Mouse (Mus musculus) mature B cell (primary cell): Measurements from ENCODE around the gene Kcnn1.
"Not testable (repeated sequence)": the region's sequence is repeated elsewhere in the genome, so short reads cannot be mapped to it uniquely, and the experiment has no call there.

Experiments used
- in situ Hi-C: fragments of 300-500 bp; cut with MboI; formaldehyde crosslinking; loops from 2 replicates; pipeline ENCODE4 v1.14.3; 2019

The Kcnn1 gene

DNA sequence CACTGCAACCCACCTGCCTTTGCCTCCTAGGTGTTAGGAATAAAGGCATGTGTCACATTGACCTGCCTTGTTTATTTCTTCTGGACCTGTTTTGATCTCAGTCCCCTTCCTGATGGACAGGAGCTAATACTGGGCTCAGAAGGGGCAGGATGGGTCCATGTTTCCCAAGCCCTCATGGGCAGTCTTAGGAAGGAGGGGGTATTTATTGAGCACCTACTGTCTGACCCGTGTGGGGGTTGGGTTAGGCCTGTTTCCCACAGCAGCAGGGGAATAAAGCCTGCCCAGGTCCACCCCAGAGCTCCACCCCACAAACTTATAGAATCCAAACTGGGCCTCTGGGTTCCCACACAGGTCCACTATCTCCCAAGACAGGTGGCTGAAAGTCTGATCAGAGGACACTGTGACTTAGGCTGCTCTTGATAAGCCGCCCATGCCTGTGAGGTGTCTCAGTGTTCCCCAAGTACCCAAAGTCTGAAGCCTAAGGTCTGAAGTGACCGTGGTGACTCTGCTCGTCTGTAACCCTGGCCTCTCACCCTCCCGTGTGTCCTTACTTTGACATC, 19.8 kb downstream of the Kcnn1 start:
- in situ Hi-C loops = loop anchor here (10.0 kb wide), 1 partner anchor 128 kb away; the partner anchor contains the start of gene Gm3336

DNA sequence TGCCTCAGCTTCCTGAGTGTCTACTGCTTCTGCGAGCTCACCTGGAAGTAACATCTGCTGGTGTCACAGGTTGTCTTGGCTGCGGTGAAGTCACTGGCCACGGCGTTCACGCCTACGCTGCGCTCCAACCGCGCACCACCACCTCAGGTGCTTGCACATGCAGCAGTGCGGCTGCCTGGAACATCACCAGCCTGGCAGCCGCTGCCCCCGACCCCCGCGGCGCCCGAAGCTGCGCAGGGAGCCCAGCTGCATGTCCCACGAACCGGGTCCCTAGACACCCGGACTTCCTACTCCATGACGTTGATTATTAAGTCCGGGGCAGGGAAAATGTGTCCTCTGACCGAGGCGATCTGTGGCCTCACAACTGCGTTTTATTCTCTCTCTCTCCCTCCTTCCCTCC, 20.6 kb downstream of the Kcnn1 start:
- in situ Hi-C loops = loop anchor here (10.0 kb wide), 1 partner anchor 128 kb away; the partner anchor contains the start of gene Gm3336

DNA sequence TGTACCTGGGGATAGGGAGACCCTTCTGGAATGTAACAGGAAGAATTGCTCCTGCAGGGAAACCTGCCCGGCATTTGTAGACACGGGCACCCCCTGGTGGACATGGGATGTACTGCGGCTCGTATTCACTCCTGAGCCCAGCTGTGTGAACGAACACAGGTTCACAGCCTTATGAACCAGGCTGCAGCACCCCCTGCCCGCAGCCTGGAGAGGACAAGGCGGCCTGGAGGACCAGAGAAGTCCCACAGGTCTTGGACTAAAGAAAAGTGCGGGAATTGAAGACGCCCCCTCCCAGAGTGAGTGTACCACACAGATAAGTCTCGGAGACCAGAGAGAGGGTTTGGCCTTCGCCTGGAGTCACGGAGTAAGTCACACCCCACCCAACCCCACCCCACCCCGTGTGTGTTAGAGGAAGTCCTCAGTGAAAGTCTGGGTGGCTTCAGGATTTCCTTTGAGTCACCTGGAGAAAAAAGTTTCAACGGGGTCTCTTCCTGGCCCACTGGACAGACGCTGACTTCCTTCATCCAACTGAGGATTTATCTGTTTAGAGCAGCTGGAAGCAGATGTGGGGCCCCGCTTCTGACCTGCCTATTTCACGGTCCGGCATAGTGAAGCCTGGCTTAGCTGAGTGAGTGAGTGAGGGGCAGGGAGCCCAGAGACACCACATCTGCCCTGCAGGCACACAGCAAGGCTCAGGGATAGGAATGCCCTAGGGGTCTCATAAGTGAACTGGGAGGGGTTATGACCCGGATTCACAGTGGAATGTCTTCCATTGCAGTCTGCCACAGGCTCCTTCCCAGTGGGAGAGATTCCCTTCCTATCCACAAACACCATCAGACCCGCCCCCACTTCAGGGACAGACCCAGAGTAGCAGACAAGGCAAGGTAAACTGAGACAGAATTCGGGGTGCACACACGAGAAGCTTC, 21.6 kb downstream of the Kcnn1 start:
- in situ Hi-C loops = loop anchor here (10.0 kb wide), 1 partner anchor 127 kb away; the partner anchor contains the start of gene Gm3336

DNA sequence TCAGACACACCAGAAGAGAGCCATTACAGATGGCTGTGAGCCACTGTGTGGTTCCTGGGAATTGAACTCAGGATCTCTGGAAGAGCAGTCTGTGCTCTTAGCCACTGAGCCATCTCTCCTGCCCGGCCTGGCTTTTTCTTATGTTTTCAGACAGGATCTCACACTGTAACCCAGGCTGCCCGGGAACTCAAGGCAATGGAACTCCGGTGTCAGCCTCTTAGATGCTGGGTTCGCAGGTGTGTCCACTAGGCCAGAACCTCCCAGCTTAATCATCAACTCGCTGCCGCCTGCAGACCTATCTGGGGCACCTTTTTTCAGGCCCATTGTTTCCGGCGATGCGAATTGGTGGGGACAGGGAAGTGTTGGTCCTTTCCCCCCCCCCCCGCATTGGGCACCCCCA, 22.5 kb downstream of the Kcnn1 start:
- in situ Hi-C loops = loop anchor here (10.0 kb wide), 1 partner anchor 126 kb away; the partner anchor contains the start of gene Gm3336

DNA sequence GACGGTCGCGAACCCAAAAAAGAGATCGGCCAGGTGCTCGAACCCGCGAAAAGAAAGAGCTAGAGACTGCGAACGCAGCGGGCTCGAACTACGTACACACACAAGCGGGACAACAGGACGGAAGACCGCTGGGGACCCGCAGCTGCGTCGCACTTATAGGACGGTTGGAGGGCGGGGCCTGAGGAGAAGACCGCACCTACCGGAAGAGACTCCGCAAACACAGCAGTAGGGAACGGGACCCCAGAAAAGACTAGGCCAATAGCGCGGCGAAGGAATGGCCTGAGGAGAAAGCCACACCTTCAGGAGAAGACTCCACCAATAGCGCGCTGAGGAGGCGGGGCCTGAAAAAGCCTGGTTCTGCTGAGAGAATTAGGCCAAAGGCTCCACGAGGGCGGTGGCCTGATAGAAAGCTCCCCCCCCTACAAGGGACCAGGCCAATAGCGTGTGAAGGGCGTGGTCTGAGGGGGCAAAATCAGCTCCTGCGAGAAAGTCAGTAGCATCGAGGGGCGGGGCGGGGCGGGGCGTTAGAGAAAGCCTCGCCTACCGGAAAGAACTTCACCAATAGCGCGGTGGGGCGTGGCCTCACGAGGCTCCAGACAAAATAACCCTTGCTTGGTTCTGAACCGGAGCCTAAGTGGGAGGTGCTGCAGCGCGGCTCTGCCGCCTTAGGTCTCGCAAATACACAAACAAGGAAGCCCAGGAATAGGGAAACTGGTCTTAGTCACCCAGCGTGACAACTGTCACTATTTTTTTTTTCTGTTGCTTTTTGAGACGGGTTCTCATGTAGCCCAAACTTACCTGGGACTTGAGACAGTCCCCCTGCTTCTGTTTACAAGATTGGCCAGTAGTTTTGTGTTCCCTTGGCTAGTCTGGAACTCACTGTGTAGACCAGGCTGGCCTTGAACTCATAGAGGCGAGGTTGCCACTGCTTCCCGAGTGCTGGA, 23.4 kb downstream of the Kcnn1 start, which contains the start of gene Arrdc2:
Gene Arrdc2, minus strand, starts transcription at position 313 of the 944 bp plus-strand sequence.
- in situ Hi-C loops = loop anchor here (10.0 kb wide), 1 partner anchor 125 kb away; the partner anchor contains the start of gene Gm3336

DNA sequence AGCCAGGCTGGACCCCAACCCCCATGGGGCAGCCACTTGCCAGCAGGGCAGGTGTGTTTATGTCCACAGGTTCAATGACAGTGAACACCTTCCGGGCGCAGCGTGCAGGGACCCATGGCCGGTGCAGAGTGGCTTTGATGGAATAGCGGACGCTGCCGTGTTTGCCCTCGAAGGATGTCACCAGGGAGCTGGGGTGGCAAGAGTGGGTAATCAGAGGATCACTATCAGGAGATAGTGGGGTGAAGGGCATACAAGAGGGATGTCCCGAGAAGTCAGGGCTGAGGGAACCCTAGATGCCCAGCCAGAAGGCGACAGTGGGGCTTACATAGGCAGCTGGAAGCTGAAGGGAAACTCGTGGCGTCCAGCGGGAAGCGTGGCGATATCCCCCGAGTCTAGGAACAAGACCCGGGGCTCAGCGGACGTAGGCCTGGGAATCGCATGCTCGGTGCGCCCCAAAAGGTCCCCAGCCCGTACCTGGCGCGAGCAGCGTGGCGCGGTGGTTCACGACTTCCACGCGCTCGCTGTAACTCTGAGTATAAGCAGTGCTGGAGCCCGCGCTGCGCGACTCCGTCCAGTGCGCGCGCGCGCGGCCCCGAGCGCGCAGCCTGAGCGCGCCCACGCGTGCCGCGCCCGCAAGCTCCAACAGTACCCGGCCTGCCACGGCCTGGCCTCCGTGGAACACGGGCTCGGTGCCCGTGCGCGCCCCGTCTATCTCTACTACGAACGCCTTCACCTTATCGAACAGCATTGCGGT, 24.2 kb downstream of the Kcnn1 start:
- in situ Hi-C loops = no loop called here

DNA sequence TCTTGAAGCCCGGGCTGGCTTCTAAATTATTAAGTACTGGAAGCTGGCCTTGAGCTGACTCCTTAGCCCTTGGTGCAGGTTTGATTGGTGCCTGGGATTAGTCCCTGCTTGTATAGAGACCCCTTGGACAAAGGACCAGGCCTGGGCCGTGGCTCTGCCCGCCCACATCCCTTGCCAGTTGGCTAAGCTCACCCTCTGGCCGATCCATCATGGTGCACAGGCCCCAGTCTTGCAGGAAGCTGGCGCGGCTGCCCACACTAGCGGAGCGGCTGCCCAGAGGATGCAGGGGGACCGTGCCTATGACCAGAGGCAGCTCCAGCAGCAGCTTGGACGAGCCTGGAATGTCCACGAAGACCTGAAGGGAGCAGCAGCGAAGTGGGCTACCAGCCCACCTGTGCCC, 26.4 kb downstream of the Kcnn1 start:
- in situ Hi-C loops = no loop called here

DNA sequence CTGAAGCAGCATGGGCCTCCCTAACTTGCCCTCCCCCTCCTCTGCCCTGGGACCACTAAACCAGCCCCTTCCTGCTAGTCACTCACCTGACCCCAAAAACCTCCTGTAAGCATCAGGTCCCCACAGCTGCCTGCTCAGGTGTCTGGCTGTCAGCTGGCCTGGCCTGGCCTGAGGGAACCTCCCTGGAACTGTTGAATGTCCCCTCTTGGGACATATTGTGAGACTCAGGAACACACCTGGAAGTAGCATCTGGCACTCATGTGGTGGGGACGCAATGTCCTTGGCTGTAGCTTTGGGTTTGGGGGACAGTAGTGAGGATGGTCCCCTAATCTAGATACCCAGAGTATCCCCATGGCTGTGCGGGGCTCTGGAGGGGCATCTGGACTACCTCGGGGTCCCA, 29.0 kb downstream of the Kcnn1 start:
- in situ Hi-C loops = no loop called here

DNA sequence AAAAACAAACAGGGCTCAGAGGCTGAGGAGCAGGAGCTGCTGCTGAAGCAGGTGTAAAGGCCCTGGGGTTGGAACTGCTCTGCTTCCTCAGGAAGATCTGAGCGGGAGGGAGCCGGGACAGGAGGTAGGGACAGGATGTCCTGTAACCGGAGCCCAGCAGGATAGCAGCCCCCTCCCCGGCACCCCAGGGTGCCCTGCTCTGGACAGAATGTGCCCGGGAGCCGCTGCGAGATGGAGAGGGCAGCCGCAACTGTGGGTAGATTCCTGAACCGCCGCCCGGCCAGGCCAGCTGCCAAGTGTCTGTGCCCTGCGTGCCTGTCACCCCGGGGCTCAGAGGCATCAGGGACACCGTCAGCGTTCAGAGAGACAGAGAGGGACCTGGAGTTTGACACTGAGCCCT, 29.5 kb downstream of the Kcnn1 start:
- in situ Hi-C loops = no loop called here

DNA sequence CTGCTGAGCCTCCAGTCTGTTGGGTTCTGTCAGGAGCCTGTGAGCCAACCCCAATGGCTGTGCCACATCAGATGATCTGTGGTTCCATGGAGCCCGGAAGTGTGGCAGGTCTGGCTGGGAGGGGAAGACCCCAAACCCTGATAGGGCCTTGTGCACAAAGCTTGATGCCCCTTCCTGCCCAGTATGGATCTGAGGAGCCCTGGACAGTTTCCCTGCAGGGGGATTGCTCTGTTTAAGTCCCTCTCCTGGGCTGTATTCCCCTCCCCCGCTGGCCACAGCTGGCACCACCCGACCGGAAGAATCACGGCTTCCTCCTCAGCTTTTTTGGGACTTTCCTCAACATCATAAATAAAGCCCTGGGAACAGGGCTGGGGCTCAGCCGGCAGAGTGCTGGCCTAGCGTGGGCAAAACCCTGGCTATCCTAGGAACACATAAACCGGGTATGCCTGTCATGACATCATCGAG, 30.0 kb downstream of the Kcnn1 start:
- in situ Hi-C loops = no loop called here

DNA sequence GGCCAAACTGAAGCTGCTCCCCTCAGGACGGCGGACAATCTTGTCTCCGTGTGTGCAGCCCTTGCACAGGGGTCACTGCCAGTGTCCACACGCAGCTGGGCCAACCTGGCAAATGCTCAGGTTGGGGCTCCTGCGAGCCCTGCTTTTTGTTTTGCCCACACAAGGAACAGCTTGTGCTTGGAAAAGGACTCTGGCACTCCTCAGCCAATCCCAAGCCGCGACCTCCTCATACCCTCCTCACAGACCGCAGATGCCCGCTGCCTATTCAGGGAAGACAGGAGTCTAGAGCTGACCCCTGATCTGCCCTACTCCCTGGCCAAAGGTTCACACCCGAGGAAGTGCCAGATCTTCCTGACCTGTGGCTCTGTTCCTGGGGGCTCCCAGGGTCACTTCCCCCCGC, 30.7 kb downstream of the Kcnn1 start:
- in situ Hi-C loops = no loop called here

DNA sequence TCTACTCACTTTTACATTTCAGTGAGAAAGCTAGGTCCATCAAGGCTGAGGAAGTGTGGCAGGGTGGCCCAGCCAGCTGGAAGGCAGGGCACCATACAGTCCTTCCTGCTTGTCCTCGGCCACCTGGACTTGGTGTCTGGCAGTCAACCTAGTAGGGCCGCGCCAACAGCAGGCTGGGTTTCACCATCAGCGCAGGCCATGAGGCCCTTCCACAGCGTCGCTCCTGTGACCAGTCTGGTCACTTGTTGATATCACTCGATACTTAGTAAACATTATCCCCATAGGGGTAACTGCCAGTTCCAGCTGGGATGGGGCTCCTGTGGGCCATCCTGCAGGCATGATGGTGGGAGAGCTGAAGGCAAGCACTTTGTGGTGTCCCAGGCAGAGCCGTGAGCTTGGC, 31.5 kb downstream of the Kcnn1 start:
- in situ Hi-C loops = no loop called here

DNA sequence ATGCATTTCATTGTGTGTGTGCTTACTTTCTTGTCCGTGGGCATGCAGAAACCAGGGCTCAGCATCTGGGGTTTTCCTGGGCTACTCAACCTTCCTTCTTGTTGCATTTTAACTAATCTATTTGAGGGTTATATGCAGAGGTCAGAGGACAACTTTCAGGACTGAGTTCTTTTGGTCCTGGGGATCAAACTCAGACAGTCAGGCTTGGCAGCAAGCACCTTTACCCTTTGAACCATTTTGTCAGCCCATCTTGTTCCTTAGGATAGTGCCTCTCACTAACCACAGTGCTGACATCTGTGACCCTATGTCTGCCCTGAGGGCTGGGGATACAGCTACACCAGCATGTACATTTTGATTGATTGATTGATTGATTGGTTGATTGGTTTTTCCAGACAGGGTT, 35.3 kb downstream of the Kcnn1 start:
- in situ Hi-C loops = no loop called here

DNA sequence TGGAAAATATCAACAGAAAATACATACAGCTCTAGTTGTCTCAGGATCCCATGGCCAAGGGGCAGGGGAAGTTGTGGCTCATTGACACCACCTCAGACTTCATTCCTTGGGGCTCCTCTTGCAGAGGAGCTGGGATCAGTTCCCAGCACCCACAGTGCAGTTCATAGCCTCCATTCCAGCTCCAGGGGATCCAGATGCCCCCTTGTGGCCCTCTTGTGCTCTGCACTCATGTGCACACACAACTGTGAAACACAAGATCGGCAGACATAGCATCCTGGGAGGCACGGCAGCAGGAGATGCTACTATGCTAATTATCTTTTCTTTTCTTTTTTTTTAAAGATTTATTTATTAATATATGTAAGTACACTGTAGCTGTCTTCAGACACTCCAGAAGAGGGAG, 36.0 kb downstream of the Kcnn1 start:
- in situ Hi-C loops = no loop called here

DNA sequence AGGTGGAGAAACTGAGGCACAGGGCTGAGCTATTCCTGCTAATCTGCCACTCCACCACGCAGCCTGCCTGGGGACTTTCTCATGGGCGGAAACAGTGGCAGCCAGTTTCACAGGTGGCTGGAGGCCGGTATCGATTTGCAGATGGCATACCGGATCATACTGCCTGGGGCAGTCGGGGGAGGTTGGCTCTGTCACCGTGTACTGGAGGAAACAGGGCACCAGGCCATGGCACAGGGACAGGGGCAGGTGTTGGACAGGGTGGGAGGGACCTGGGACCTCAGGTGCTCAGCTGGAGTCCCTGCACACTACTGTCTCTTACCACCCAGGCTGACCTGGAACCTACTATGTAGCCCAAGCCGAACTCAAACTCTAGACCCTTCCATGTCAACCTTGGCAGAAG, 37.2 kb downstream of the Kcnn1 start:
- in situ Hi-C loops = no loop called here

DNA sequence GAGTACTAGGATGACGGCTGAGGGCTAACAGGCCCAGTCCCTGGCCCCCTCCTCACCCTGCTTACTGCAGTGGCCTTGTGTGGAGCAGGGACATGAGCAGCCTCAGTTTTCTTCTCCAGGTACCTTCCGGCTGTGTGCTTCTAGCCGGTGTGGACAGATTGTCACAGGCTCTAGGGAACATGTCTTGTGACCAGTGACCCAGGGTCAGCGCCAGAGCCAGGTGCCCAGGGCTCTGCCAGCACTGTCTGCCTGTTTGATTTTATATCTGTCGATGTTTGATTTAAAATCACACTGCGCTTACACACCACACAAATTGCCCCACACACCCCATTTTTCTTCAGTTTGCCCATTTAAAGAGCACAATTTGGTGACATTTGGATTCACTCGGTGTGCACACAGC, 39.3 kb downstream of the Kcnn1 start:
- in situ Hi-C loops = no loop called here

DNA sequence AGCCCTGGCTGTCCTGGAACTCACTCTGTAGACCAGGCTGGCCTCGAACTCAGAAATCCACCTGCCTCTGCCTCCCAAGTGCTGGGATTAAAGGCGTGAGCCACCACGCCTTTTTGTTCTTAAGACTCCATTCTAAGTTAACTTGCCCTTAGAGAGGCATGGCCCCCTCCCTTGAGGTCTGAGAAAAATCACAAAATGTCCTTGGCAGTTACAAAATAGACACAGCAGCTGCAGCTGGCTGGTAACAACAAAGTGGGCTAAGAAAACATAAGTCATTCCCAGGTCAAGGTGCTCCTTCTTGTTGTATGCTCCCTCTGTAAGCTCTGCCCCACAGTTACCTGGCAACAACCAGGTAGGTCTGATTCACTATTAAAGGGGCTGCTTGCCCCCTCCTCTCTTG, 40.5 kb downstream of the Kcnn1 start:
- in situ Hi-C loops = not testable (repeated sequence)

DNA sequence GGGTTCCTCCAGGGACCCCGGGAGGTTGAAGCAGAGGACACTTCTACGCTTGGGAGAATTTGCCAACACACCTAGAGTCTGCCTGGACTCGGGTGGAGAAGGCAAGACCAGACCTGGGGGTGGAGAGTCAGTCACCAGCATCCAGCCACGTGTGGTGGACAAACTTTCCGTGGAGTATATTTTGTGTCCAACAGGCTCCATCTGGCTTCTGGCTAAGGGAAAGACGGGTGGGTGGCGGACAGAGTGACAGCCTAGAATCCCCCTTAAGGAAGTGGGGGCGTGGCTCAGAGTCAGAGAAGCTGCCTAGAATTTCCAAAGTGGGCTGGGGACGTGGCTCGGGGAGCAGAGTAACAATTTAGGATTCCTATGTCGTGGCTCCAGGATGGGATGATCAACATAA, 41.1 kb downstream of the Kcnn1 start:
- in situ Hi-C loops = no loop called here

DNA sequence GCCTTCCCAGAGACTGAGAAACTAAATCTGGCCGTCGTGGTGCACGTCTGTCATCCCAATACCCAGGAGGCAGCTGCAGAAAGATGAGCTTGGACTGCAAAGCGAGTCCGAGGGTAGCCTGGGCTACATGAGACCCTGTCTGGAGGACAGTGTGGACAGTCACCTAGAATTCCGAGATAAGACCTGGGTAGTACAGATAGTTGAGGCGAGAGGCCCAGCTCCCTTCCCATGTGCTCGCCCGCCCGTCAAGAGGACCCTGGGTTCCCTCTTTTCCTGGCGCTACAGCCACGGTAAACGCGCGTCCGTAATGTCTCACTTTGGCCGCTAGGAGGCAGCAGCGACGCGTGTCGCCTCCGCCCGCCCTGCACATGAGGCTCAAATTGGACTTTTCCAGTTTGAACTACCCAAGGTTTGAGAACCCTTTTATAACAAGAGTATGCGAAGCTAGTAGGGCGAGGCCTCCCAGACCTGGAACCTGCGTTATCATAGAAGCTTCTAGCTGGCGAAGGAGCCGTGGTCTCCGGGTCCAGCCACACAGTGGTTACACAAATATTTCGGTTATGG, 41.6 kb downstream of the Kcnn1 start:
- in situ Hi-C loops = no loop called here

DNA sequence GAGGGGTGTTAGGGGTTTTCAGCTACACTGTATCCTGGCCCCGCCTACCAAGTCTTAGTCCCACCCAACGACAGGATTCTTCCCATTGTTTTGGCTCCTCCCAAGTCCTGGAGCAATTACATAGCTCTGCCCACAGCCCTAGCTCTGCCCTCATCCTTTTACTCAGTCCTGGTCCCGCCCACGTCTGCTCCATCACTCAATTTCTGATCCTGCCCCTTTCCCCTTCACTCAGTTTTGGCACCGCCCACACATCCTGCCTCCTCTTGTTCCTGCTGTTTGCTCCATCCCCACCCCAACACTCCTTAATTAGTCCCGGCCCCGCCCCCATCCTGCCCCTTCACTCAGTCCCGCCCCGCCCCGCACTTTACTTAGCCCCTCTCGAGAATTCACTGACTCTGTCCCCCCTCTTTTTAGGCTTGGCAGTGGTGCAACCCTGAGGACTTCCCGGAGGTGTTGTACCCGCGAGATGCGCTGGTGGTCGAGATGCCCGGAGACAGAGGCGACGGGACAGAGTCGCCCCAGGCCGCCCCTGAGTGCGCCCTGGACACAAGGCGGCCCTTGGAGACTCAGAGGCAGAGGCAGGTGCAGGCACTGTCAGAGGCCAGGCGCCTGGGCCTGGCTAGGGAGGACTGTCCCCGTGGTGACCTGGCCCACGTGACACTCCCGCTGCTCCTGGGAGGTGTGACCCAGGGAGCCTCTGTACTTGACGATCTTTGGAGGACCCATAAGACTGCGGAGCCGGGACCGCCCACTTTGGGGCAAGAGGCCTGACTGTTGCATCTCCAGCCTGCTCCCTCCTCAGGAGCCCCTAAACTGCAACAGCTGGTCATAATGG, 42.7 kb downstream of the Kcnn1 start:
- in situ Hi-C loops = no loop called here
